Mouse (Mus musculus) small intestine, adult 2 months (tissue): Measurements from ENCODE around the gene Disp3.

ENCODE experiments used
- CTCF ChIP-seq: fragments of 200-500 bp; IDR thresholded peaks from 2 replicates; pipeline ENCODE4 v1.5.1; 2012; ENCODE audit warnings: low read depth, mild to moderate bottlenecking, control low read depth, inconsistent platforms, low read length, moderate library complexity, mixed read lengths; ENCODE audit not compliant: insufficient replicate concordance, insufficient read length; ENCODE audit errors: extremely low read depth
- POLR2A ChIP-seq: fragments of 200-500 bp; IDR thresholded peaks from 2 replicates; pipeline ENCODE4 v1.6.1; 2012; ENCODE audit warnings: low read depth, mild to moderate bottlenecking, control low read depth, inconsistent platforms, low read length, moderate library complexity

DNA sequence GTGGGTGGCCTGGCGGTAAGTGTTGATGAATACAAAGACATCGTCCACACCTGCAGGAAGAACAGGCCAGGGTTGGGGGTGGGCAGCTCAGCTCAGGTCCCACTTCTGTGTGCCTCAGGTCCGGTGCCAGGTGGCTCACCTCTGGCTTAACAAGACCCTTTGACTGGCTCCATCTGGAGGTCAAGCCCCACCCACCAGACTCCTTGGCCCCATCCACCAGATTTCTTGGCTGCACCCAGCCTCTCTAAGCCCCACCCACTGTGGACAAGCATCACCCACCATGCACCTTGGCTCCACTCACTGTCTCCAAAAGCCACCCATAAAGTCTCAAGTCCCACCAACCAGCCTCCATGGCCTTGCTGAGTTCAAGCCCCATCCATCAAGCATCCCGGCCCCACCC, 27.8 kb downstream of the Disp3 start:
- TF ChIP-seq POLR2A (no peak), CTCF (no peak)
